Mouse (Mus musculus): ENCODE measurements around the gene Mau2. TPM values are rescaled to one million over a fixed set of nuclear protein-coding genes. Genes with fewer than 3 reads are reported as not detected.
"Not testable (repeated sequence)": the region's sequence is repeated elsewhere in the genome, so short reads cannot be mapped to it uniquely, and the experiment has no call there.

The Mau2 gene
- polyA plus RNA-seq, 1 experiment from 2014 or later: 50.5 TPM

GRCm38 (mm10) chr8:70026151-70026550, 16.4 kb downstream of the Mau2 start:
- DNase-seq (ENCODE audit: low spot score): no peak

GRCm38 (mm10) chr8:70023596-70023995, 18.9 kb downstream of the Mau2 start:
- DNase-seq (ENCODE audit: low spot score): no peak

GRCm38 (mm10) chr8:70015017-70015416, 27.5 kb downstream of the Mau2 start:
- DNase-seq (ENCODE audit: low spot score): no peak

- DNase-seq (ENCODE audit: low spot score): peak; percentile 18
These were observed 29.8 kb downstream of the Mau2 start for GRCm38 (mm10) chr8:70012763-70013162.

DNA sequence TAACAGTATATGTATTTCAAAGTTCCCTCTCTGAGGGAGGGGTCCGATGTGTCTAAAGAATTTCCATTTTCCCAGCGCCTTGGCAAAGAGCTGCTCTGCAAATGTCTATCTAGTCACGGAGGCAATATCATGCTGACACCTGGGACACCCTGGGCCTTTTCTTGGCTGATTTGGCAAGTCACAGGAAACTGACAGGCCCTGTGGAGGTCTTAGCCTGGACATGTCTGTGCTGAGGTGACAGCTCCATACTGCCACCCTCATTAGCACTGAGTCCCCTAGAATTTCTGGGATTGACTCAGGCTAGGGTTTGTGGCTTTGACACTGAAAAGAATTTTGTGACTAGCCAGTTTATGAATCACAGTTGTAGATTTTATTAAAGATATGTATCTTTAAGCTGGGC, 30.2 kb downstream of the Mau2 start:
- no peak for DNase-seq (ENCODE audit: low spot score)

DNA sequence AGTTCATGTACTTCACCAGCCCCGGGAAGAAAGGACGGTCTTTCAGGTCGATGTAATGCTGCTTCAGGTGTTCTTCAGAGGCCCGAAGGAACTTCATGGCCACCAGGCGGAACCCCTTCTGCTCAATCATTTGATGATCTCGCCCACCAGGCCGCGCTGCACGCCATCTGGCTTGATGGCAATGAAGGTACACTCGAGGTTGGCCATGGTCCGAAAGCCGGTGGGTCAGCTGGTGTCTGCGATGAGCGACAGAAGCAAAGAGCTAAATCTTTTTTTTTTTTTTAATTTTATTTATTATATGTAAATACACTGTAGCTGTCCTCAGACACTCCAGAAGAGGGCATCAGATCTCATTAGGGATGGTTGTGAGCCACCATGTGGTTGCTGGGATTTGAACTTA, 31.7 kb downstream of the Mau2 start:
- not testable (repeated sequence) for DNase-seq (ENCODE audit: low spot score)

DNA sequence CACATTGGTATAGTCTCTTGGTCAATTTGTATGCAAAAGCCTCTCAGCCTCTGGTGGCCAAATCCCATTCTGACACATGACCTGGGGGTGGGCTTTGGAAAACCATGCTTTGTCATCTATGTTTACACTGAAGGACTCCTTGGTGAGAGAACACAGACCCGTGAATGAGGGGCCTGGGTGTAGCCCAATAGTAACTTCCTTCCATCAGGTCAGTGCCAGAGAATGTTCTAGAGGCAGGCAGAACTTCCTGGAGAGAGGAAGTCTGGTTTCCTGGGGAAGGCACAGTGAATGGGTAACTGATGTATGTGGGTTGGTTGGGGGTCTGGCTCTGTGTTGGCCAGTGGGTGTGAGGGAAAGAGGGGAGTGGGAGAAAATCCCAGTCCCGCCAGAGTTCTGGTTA, 37.4 kb downstream of the Mau2 start:
- DNase-seq (ENCODE audit: low spot score): no peak

- no peak for DNase-seq (ENCODE audit: low spot score)
These were observed 38.2 kb downstream of the Mau2 start for GRCm38 (mm10) chr8:70004345-70004744.

GRCm38 (mm10) chr8:70003204-70003657, 39.3 kb downstream of the Mau2 start:
- DNase-seq (ENCODE audit: low spot score): peak; percentile 65

- DNase-seq (ENCODE audit: low spot score): not testable (repeated sequence)
These were observed 40.7 kb downstream of the Mau2 start for GRCm38 (mm10) chr8:70001892-70002191.

- peak; percentile 71 for DNase-seq (ENCODE audit: low spot score)
These were observed 41.2 kb downstream of the Mau2 start for GRCm38 (mm10) chr8:70001176-70001891.

- DNase-seq (ENCODE audit: low spot score): no peak
These were observed 42.3 kb downstream of the Mau2 start for GRCm38 (mm10) chr8:70000226-70000625.

GRCm38 (mm10) chr8:69999236-69999635, 43.3 kb downstream of the Mau2 start:
- DNase-seq (ENCODE audit: low spot score): no peak

GRCm38 (mm10) chr8:69998706-69999105, 43.8 kb downstream of the Mau2 start:
- no peak for DNase-seq (ENCODE audit: low spot score)

- DNase-seq (ENCODE audit: low spot score): peak; percentile 22
These were observed 45.8 kb downstream of the Mau2 start for GRCm38 (mm10) chr8:69996589-69997285.

- DNase-seq (ENCODE audit: low spot score): peak; percentile 100
These were observed 46.6 kb downstream of the Mau2 start, which contains the start of gene Gatad2a for GRCm38 (mm10) chr8:69995776-69996588. Gatad2a (minus strand) TSS chr8:69996384.

GRCm38 (mm10) chr8:69995422-69995775, 47.1 kb downstream of the Mau2 start:
- DNase-seq (ENCODE audit: low spot score): peak; percentile 57

DNA sequence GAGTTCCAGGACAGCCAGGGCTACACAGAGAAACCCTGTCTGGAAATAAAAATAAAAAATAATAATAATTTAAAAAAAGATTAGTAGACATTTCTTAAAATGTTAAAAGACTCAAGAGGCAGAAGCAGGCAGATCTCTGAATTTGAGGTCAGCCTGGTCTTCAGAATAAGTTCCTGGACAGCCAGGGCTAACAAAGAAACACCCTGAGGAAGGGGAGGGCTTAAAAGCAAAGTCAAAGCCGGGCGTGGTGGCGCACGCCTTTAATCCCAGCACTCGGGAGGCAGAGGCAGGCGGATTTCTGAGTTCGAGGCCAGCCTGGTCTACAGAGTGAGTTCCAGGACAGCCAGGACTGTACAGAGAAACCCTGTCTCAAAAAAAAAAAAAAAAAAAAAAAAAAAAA, 53.6 kb downstream of the Mau2 start:
- DNase-seq (ENCODE audit: low spot score): not testable (repeated sequence)

- DNase-seq (ENCODE audit: low spot score): no peak
These were observed 54.8 kb downstream of the Mau2 start for GRCm38 (mm10) chr8:69987744-69988143.

- peak; percentile 56 for DNase-seq (ENCODE audit: low spot score)
These were observed 57.5 kb downstream of the Mau2 start for GRCm38 (mm10) chr8:69984876-69985553.

- no peak for DNase-seq (ENCODE audit: low spot score)
These were observed 64.1 kb downstream of the Mau2 start for GRCm38 (mm10) chr8:69978456-69978855.

DNA sequence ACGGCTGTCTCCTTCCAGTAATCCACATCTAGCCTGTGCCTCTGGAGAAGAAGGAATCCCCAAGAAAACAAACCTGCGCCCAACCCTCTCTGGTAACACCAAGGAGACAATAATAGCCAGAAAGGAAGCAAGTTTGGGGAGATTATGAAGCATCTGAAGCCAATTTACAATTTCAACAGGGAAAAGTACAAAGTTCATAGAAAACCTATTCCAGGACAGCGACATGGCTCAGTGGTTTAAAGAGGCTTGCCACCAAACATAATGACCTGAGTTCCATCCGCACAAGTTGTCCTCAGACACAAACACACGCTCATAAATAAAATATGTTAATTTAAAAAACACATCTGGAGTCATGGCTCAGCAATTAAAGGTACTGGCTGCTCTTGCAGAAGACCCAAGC, 67.7 kb downstream of the Mau2 start:
- no peak for DNase-seq (ENCODE audit: low spot score)
